Mouse (Mus musculus) heart, embryonic 14.5 days (tissue): Measurements from ENCODE around the gene Tmem204. TPM values are rescaled to one million over a fixed set of nuclear protein-coding genes. Genes with fewer than 3 reads are reported as not detected.

Source experiments
- ATAC-seq: fragments of 200-750 bp; cut with Nextera tagmentation; 2 replicates; pipeline ENCODE4 v1.8.0; 2017; ENCODE audit warnings: low read depth, moderate TSS enrichment; ENCODE audit not compliant: insufficient number of reproducible peaks, insufficient read depth, low FRiP score
- H3K27ac ChIP-seq, 2 experiments: fragments of 200-500 bp in 1 of 2; fragments of 300-500 bp in 1 of 2; sonication (generic) in 1 of 2; replicated peaks in 1 of 2; 2 replicates each; pipeline ENCODE4 v1.5.1; 2012 to 2014; ENCODE audit warnings: low read depth in 2 of 2, low read length in 2 of 2, control low read depth in 1 of 2, mild to moderate bottlenecking in 1 of 2, mixed read lengths in 1 of 2; ENCODE audit not compliant: control insufficient read depth in 1 of 2, insufficient read depth in 1 of 2
- H3K27me3 ChIP-seq: fragments of 300-500 bp; sonication (generic); 2 replicates; pipeline ENCODE4 v1.6.1; 2014; ENCODE audit warnings: mild to moderate bottlenecking, low read length, control low read depth; ENCODE audit not compliant: control insufficient read depth, insufficient read depth
- H3K36me3 ChIP-seq: fragments of 300-500 bp; sonication (generic); 2 replicates; pipeline ENCODE4 v1.6.1; 2014; ENCODE audit warnings: mild to moderate bottlenecking, control low read depth, low read length, mixed read lengths; ENCODE audit not compliant: control insufficient read depth, insufficient read depth
- H3K4me1 ChIP-seq, 2 experiments: fragments of 200-500 bp in 1 of 2; fragments of 300-500 bp in 1 of 2; sonication (generic) in 1 of 2; 2 replicates each; pipeline ENCODE4 v1.6.1; 2012 to 2014; ENCODE audit warnings: low read length in 2 of 2, control low read depth in 1 of 2, mixed read lengths in 1 of 2; ENCODE audit not compliant: control insufficient read depth in 2 of 2, insufficient read depth in 2 of 2
- H3K4me2 ChIP-seq: fragments of 300-500 bp; sonication (generic); 2 replicates; pipeline ENCODE4 v1.6.1; 2014; ENCODE audit warnings: mild to moderate bottlenecking, low read length
- H3K4me3 ChIP-seq, 2 experiments: fragments of 200-500 bp in 1 of 2; fragments of 300-500 bp in 1 of 2; sonication (generic) in 1 of 2; 2 replicates each; pipeline ENCODE4 v1.5.1; 2012 to 2014; ENCODE audit warnings: low read length in 2 of 2, mild to moderate bottlenecking in 2 of 2, control low read depth in 1 of 2, low read depth in 1 of 2, moderate library complexity in 1 of 2; ENCODE audit not compliant: control insufficient read depth in 1 of 2, insufficient read depth in 1 of 2
- H3K9ac ChIP-seq: fragments of 300-500 bp; sonication (generic); 2 replicates; pipeline ENCODE4 v1.6.1; 2014; ENCODE audit warnings: mild to moderate bottlenecking, low read length
- H3K9me3 ChIP-seq: fragments of 300-500 bp; sonication (generic); 2 replicates; pipeline ENCODE4 v1.6.1; 2016; ENCODE audit warnings: low read length, control low read depth; ENCODE audit not compliant: control insufficient read depth
- WGBS: fragments of 180-500 bp; shearing (Covaris S2); extraction: QIAGEN DNeasy Blood & Tissue Kit; methylation state at CpG from one replicate; pipeline ENCODE4 v1.1.7; 2014; 5-methylcytosine and 5-hydroxymethylcytosine counted together
- polyA plus RNA-seq: library from polyadenylated mRNA; unstranded; fragments of >200 nt; fragmentation: Nextera tagmentation; extraction: Ambion mirVana; gene quantifications from 2 replicates; pipeline ENCODE4 v1.2.1, GENCODE M21; 2014

The Tmem204 gene
- polyA plus RNA-seq, 1 experiment from 2014 or later, result 19.5 TPM

DNA sequence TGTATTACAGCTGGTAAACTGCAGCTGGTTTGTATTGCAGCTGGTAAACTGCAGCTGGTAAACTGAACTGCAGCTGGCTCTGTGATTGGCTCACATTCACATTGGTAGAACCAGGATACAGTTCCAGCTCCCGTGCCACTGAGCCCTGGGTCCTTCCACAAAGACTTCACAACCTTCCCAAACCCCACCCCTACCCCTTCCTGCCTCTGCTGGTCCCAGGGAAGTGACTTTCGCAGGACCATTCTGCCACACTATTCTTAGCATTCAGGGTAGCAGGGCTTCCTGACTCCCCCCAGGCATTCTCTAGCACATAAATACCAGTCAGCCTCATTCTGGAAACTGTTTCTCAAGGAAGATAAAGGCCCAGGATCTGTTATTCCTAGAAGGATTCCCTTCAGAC is 14.7 kb downstream of the Tmem204 start:
- 48% methylated on average over 2 of the region's 2 CpGs for WGBS
- ATAC-seq, result no peak
- H3K9ac ChIP-seq, result no peak overlapping the region

DNA sequence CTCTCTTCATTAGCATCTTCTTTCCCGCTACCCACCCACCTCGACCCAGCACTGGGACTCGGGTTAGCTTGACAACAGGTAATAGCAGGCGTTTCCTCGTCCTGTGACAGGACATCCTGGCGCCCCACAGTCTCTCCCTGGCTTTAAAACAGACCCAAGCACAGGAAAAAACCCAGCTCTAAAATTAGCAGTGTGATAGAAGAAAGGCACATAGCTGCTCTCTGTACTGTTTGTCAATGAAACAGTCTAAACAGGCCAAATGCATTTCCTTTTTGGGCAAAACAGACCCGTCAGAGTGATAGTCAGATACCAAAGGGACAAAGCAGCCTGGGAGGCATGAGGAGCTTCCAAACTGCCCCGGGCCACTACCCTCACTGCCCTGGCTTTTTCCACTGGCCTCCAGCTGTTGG is 15.9 kb downstream of the Tmem204 start:
- Histone ChIP-seq H3K4me1 (peaks cover 16 to 33% of the 10 kb centered on the region in 2 experiments), H3K9ac (peak overlapping the region; percentile 2; the same call in 1 of the 2 replicates), H3K27me3 (no peaks in the 10 kb centered on the region), H3K27ac (peak overlapping the region; percentile 72 to 77), H3K9me3 (no peaks in the 10 kb centered on the region), H3K4me2 (no peak overlapping the region), H3K36me3 (peaks cover 25% of the 10 kb centered on the region), H3K4me3 (no peak overlapping the region)
- WGBS, result 23% methylated on average over 8 of the region's 8 CpGs
- peak; percentile 60 for ATAC-seq

More for the DNA sequence above, 14.7 kb downstream of the Tmem204 start:
- Histone ChIP-seq H3K9me3 (no peaks in the 10 kb centered on the region), H3K4me1 (peaks cover 20 to 35% of the 10 kb centered on the region in 2 experiments), H3K4me2 (no peak overlapping the region), H3K27me3 (no peaks in the 10 kb centered on the region), H3K27ac (peak overlapping the region; percentile 4 to 77; a peak in 2 of 4 replicates), H3K4me3 (no peak overlapping the region), H3K36me3 (peaks cover 18% of the 10 kb centered on the region; the same call in 1 of the 2 replicates)

- WGBS, result 85% methylated on average over 7 of the region's 7 CpGs
- no peaks in the 10 kb centered on the region for H3K9me3 ChIP-seq
Measured at GRCm38 (mm10) chr17:25066595-25066994, 16.8 kb downstream of the Tmem204 start.

DNA sequence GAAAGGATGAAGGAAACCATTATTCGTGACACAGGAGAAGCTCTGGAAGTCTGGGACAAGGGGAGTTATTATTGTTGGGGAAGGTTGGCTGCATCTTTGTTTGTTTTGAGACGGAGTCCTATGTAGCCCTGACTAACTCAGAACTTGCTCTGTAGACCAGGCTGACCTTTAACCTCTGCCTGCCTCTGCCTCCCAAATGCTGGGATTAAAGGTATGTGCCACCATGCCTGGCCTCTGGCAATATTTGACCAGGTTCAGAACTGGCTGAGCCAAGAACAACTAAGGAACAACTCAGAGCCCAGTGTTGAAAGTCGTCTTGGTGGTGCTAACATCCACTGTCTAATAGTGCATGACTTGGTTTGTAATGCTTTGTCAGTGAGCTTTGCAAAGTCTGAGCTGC is 18.2 kb downstream of the Tmem204 start:
- peaks cover 18 to 32% of the 10 kb centered on the region in 2 experiments for H3K4me1 ChIP-seq
- ATAC-seq, result no peak
- peak overlapping the region in 1 of 2 experiments; percentile 74; a peak in 3 of 4 replicates for H3K27ac ChIP-seq

More at GRCm38 (mm10) chr17:25066595-25066994, 16.8 kb downstream of the Tmem204 start:
- Histone ChIP-seq H3K27ac (no peak overlapping the region), H3K4me1 (peaks cover 17 to 32% of the 10 kb centered on the region in 2 experiments), H3K4me3 (no peak overlapping the region), H3K27me3 (no peaks in the 10 kb centered on the region), H3K9ac (no peak overlapping the region), H3K4me2 (no peak overlapping the region), H3K36me3 (peaks cover 33% of the 10 kb centered on the region)
- ATAC-seq, result no peak

GRCm38 (mm10) chr17:25064351-25064750 is 19.0 kb downstream of the Tmem204 start:
- Histone ChIP-seq H3K27me3 (no peaks in the 10 kb centered on the region), H3K9ac (no peak overlapping the region; the same call in 1 of the 2 replicates), H3K36me3 (peaks cover 24% of the 10 kb centered on the region), H3K27ac (peak overlapping the region; percentile 51 to 74), H3K4me1 (peaks cover 18 to 32% of the 10 kb centered on the region in 2 experiments), H3K4me3 (no peak overlapping the region), H3K9me3 (no peaks in the 10 kb centered on the region), H3K4me2 (0 out of 2 replicates have a peak overlapping the region, but pooled peaks have one; percentile 18)
- WGBS, result 43% methylated on average over 9 of the region's 9 CpGs
- ATAC-seq, result peak; percentile 57; the same call in 1 of the 2 replicates

More for the DNA sequence above, 18.2 kb downstream of the Tmem204 start:
- no peak overlapping the region for H3K9ac ChIP-seq
- peaks cover 28% of the 10 kb centered on the region for H3K36me3 ChIP-seq
- WGBS, result 67% methylated on average over 3 of the region's 3 CpGs
- H3K9me3 ChIP-seq, result no peaks in the 10 kb centered on the region
- no peaks in the 10 kb centered on the region for H3K27me3 ChIP-seq
- no peak overlapping the region for H3K4me3 ChIP-seq
- no peak overlapping the region for H3K4me2 ChIP-seq

DNA sequence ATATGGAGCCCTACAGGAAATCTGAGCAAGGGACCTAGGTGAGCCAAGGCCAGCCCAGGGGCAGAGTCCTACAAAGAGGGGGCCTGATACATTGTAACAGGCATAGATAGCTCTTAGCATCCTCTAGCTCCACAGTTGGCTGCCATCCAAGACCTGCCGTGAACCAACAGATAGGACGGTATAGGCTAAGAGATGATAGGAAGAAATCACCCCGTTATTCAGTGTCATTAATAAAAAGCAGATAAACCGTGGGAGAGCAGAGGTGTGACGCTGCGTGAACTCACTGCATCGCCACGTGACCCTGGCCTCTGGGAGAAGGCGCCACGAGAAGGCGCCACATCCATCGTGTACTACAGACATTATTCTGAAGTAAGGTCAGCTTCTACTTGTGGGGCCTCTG is 19.5 kb downstream of the Tmem204 start:
- Histone ChIP-seq H3K27me3 (no peaks in the 10 kb centered on the region), H3K4me2 (0 out of 2 replicates have a peak overlapping the region, but pooled peaks have one; percentile 18), H3K27ac (peak overlapping the region; percentile 51 to 74), H3K36me3 (peaks cover 27% of the 10 kb centered on the region), H3K4me3 (no peak overlapping the region), H3K9me3 (no peaks in the 10 kb centered on the region), H3K4me1 (peaks cover 18 to 32% of the 10 kb centered on the region in 2 experiments), H3K9ac (no peak overlapping the region; the same call in 1 of the 2 replicates)
- 42% methylated on average over 12 of the region's 12 CpGs for WGBS
- peak; percentile 51; the same call in 1 of the 2 replicates for ATAC-seq

GRCm38 (mm10) chr17:25063261-25063660 is 20.1 kb downstream of the Tmem204 start:
- H3K4me2 ChIP-seq, result no peak overlapping the region
- ATAC-seq, result no peak
- 91% methylated on average over 4 of the region's 4 CpGs for WGBS
- peaks cover 18 to 32% of the 10 kb centered on the region in 2 experiments for H3K4me1 ChIP-seq
- H3K36me3 ChIP-seq, result peaks cover 33% of the 10 kb centered on the region
- H3K9ac ChIP-seq, result no peak overlapping the region
- peak overlapping the region in 1 of 2 experiments; percentile 74; a peak in 2 of 4 replicates for H3K27ac ChIP-seq
- H3K4me3 ChIP-seq, result no peak overlapping the region
- H3K9me3 ChIP-seq, result no peaks in the 10 kb centered on the region
- no peaks in the 10 kb centered on the region for H3K27me3 ChIP-seq
